Mouse (Mus musculus): ENCODE results near the gene Gm13697.
"Not testable (repeated sequence)": the region's sequence is repeated elsewhere in the genome, so short reads cannot be mapped to it uniquely, and the experiment has no call there.

GRCm38 (mm10) chr2:83961203-83961602 lies 23.3 kb upstream of the Gm13697 start, which contains the start of gene Gm13693:
- not testable (repeated sequence) for TF ChIP-seq POLR2A (IDR thresholded peaks at IDR 0.05; ENCODE audit: control insufficient read depth, low read depth, low read length); CTCF (IDR thresholded peaks at IDR 0.05; ENCODE audit: control insufficient read depth, insufficient read depth, insufficient replicate concordance, low read depth, low read length)

Data from testis, adult 2 months (tissue).